Mouse (Mus musculus) spleen, postnatal 14 days (tissue): ENCODE results near the gene Top1.
"Not testable (repeated sequence)": the region's sequence is repeated elsewhere in the genome, so short reads cannot be mapped to it uniquely, and the experiment has no call there.

Experiments
- DNase-seq, 2 experiments: peaks; one replicate each; pipeline ENCODE4 v3.0.0; 2021 to 2022; ENCODE audit warnings: low spot score in 2 of 2

The Top1 gene

GRCm38 (mm10) chr2:160630872-160631597 is 14.7 kb upstream of the Top1 start:
- DNase-seq, result no peak

GRCm38 (mm10) chr2:160639911-160640717 is 5.6 kb upstream of the Top1 start:
- no peak for DNase-seq

- DNase-seq, result no peak
These were observed 4.5 kb upstream of the Top1 start for GRCm38 (mm10) chr2:160641176-160641575.

GRCm38 (mm10) chr2:160646144-160646844 is 606 bp downstream of the Top1 start:
- peak; percentile 31 to 50 for DNase-seq

- no peak for DNase-seq
These were observed 1.1 kb downstream of the Top1 start for GRCm38 (mm10) chr2:160646845-160647178.

- no peak for DNase-seq
These were observed 2.4 kb downstream of the Top1 start for GRCm38 (mm10) chr2:160648097-160648496.

GRCm38 (mm10) chr2:160649072-160649471 is 3.4 kb downstream of the Top1 start:
- no peak for DNase-seq

- DNase-seq, result no peak
These were observed 5.5 kb downstream of the Top1 start for GRCm38 (mm10) chr2:160651165-160651564.

GRCm38 (mm10) chr2:160653218-160653617 is 7.5 kb downstream of the Top1 start:
- no peak for DNase-seq

- no peak for DNase-seq
These were observed 9.9 kb downstream of the Top1 start for GRCm38 (mm10) chr2:160655561-160655960.

- no peak for DNase-seq
These were observed 10.5 kb downstream of the Top1 start for GRCm38 (mm10) chr2:160656234-160656633.

- DNase-seq, result no peak
These were observed 12.2 kb downstream of the Top1 start for GRCm38 (mm10) chr2:160657801-160658442.

GRCm38 (mm10) chr2:160658811-160659210 is 13.1 kb downstream of the Top1 start:
- DNase-seq, result no peak

GRCm38 (mm10) chr2:160664421-160664820 is 18.7 kb downstream of the Top1 start:
- no peak for DNase-seq

GRCm38 (mm10) chr2:160664986-160665385 is 19.3 kb downstream of the Top1 start:
- DNase-seq, result not testable (repeated sequence)

GRCm38 (mm10) chr2:160667259-160667658 is 21.6 kb downstream of the Top1 start:
- no peak for DNase-seq

GRCm38 (mm10) chr2:160700271-160700670 is 54.6 kb downstream of the Top1 start:
- DNase-seq, result no peak

GRCm38 (mm10) chr2:160701603-160702002 is 55.9 kb downstream of the Top1 start:
- DNase-seq, result no peak

- no peak for DNase-seq
These were observed 57.1 kb downstream of the Top1 start for GRCm38 (mm10) chr2:160702824-160703223.

- DNase-seq, result no peak
These were observed 62.0 kb downstream of the Top1 start for GRCm38 (mm10) chr2:160707673-160708072.

GRCm38 (mm10) chr2:160715463-160716030 is 69.9 kb downstream of the Top1 start:
- DNase-seq, result no peak

- DNase-seq, result peak in 1 of 2 experiments; percentile 42
These were observed 71.6 kb downstream of the Top1 start for GRCm38 (mm10) chr2:160717269-160717668.
